Mouse (Mus musculus): ENCODE data around the gene Ankrd24. TPM values are rescaled to one million over a fixed set of nuclear protein-coding genes. Genes with fewer than 3 reads are reported as not detected.
A peak's percentile ranks its signal among the peaks of the same experiment; 100 is the strongest.
"Not testable (repeated sequence)": the region's sequence is repeated elsewhere in the genome, so short reads cannot be mapped to it uniquely, and the experiment has no call there.

Gene Ankrd24
- total RNA-seq, 2 experiments from 2014 or later, result 31.9 to 34.5 TPM

DNA sequence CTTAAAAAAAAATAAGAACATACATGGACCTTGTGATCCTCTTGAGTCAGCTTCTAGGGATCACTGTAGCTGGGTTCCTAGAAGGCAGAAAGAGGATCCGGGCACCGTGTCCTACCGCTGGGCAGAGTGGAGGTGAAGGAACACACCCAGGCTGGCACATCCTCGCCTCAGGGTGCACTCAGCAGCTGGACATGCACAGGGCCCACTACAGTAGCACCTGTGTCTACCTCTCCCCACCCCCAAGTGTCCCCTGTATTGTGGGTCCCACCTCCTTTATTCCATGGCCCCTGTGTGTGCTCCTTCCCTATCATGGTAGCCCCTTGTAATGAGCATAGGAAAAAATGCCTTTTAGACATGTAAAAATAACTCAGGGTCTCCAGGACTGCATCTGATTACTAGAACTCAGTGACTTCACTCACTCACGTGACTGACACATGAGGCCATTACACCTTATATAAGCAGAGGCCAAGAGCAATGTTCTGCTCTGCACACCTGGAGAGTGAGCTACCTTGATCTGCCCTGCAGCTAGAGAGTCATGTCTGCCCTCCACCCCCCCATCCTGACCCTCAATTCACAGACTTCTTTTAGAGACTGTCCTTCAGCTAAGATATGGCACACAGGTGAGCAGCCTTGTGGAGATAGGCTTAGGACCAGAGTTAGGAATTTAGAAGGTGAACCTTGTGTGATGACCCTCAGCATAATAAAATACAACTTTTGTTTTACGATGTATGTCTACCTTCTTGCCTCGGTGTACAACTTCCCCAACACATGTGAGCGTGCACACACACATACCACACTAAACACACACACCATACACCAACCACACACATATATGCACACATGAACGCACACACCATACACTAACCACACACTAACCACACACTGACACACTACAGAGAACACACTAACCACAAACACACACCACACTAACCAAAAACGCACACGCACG lies 24.0 kb upstream of the Ankrd24 start:
- DNase-seq (ENCODE audit: low spot score in 2 of 2), result no peak
- intact Hi-C loops (cut with DNase I), result loop anchor here (5.0 to 10.0 kb wide), 4 partner anchors 42 to 571 kb away; partner anchors contain the start of gene S1pr4

DNA sequence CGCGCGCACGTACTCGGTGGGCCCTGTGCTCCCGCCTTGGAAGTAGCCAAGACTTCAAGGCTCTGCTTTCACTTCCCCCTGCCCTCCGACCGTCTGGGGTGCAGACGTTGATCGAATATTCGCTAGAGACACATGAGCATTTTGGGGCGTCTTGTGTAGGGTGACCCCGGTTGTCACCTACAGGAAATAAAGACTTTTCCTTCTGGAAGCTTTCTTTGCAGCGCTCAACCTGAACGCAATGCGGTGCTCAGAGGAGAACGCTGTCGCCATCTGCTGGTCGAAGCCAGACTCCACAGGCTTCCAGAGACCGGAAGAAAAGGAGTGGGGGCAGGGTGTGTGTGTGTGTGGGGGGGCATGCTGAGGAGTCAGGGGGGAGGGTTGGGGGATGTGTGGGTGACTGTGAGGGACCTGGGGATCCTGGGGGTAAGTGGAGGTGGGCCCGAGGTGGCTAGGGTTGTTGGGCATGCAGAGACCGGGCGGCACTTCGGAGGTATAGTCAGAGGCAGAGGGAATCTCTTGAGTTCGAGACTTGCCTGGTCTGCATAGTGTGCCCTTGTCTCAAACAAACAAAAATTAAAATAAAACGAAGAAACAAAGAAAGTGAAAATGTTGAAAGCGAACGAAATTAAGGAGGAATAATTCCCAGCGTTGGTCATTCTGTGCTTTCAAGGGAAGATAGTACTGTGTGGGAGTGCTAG lies 23.2 kb upstream of the Ankrd24 start:
- intact Hi-C loops (cut with DNase I), result loop anchor here (5.0 to 10.0 kb wide), 4 partner anchors 43 to 570 kb away; partner anchors contain the start of gene S1pr4
- DNase-seq (ENCODE audit: low spot score in 2 of 2), result peak; percentile 92

DNA sequence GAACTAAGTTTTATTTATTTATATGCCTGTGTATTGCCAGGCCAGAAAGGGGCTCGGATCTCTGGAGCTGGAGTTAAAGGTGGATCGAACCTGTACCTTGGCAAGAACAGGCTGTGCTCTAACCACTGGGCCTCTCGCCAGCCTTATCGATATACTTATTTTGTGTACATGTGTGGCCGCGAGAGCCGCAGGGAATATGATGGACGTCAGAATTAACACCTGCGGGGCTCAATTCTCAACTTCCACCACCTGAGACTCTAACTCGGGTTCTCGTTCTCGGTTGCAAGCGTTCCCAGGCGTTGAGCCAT lies 22.7 kb upstream of the Ankrd24 start:
- no peak for DNase-seq (ENCODE audit: low spot score in 2 of 2)

DNA sequence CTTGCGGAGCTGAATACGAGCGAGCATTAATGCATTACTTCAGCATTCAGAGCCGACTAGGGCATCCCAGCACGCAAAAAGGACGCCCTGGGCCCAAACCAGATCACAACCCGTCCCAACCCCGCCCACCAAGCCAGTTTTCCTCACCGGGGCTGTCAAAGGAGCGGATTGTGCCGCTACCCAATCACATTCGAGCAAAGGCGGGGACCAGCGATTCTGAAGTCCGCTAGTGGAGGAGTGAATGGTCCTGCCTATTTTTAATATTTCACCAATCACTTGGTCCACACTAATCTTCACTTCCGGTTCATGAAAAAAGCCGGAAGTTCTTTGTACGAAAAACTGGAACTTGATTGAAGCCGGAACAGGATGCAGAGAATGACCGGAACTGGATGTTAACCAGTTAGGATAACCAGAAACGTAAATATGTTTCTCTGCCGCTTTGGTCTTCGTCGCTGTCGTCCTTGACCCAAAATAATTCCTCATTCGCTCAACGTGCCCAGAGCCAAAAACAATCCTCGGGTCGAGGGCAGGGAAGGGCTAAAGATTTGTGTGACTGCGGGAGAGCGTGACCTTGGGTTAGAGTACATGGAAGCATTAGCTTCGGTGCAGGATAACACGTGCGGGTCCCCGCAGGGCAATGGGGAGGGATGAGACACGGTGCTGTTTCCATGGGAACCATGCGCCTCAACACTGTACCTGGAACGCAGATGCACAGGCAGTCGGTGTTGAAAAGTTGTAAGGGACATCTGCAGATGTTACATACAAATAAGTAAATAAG lies 22.2 kb upstream of the Ankrd24 start, which contains the start of gene BC025920:
Gene BC025920, plus strand, starts transcription at position 297 of the 778 bp plus-strand sequence.
- peak; percentile 94 to 97 for DNase-seq (ENCODE audit: low spot score in 2 of 2)
- intact Hi-C loops (cut with DNase I), result loop anchor here (10.0 kb wide), 1 partner anchor 569 kb away; no protein-coding TSS in a partner anchor

More for the DNA sequence above, 22.7 kb upstream of the Ankrd24 start:
- intact Hi-C loops (cut with DNase I), result loop anchor here (10.0 kb wide), 1 partner anchor 569 kb away; no protein-coding TSS in a partner anchor

DNA sequence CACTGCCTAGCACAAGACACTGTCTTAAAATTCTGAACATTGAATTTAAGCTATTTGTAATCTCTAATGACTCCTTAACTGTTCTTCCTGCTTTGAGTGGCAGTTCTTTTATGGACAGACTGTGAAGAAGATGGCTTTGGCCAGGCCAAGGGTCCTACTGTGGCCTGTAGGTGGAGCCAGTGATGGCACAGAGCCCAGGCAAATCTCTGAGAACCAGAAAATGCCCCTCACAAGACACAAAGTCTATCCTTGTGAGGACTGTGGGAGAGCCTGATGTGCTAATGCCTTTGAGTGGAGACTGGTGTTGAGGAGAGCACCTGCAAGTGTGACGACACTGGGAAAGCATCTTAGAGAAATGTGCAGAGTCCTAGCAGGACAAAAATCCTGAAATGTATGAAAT lies 20.0 kb upstream of the Ankrd24 start:
- intact Hi-C loops (cut with DNase I), result loop anchor here (10.0 kb wide), 1 partner anchor 566 kb away; no protein-coding TSS in a partner anchor

DNA sequence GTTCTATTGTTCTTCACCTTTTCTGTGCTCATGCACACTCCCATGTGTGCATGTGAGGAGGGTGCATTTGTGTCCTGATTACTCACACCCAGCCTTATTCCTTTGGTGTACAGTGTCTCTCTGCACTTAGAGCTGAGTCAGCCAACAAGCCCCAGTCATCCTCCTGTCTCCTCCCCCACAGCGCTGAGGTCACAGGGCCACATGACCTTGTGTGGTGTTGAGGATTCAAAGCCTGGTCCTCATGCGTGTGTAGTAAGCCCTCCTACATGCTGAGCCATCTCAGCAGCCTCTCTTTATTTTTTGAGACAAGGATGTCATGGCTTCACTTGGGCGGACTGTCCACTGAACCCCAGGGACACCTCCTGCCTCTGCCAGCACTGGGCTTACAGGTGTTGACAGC lies 15.6 kb upstream of the Ankrd24 start:
- no peak for DNase-seq (ENCODE audit: low spot score in 2 of 2)
- intact Hi-C loops (cut with DNase I), result no loop called here

More for the DNA sequence above, 20.0 kb upstream of the Ankrd24 start:
- no peak for DNase-seq (ENCODE audit: low spot score in 2 of 2)

DNA sequence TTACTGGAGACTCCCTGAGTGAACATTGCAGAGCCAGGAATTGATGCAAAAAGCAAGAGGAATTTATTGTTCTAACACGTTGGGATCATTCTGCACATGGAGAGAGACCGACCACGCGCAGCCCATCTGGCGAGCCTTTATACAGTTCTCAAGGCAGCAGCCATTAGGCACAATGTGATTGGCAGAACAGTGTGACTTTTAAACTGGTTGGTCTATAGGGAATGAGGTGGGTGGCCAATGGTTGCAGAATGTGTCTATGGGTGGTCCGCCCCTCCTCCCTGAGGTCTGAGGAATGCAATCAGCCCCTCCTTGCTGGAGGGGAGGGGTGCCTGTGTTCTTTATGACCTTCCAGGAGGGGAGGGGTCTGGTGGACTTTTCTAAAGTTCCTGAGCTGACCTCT lies 12.9 kb upstream of the Ankrd24 start:
- DNase-seq (ENCODE audit: low spot score in 2 of 2), result no peak
- intact Hi-C loops (cut with DNase I), result no loop called here

- intact Hi-C loops (cut with DNase I), result no loop called here
- no peak for DNase-seq (ENCODE audit: low spot score in 2 of 2)
Observed at GRCm38 (mm10) chr10:81619976-81620375, 8.4 kb upstream of the Ankrd24 start.

- DNase-seq (ENCODE audit: low spot score in 2 of 2), result no peak
- intact Hi-C loops (cut with DNase I), result no loop called here
Observed at GRCm38 (mm10) chr10:81620786-81621185, 7.6 kb upstream of the Ankrd24 start.

- intact Hi-C loops (cut with DNase I), result no loop called here
- no peak for DNase-seq (ENCODE audit: low spot score in 2 of 2)
Observed at GRCm38 (mm10) chr10:81623441-81623840, 4.9 kb upstream of the Ankrd24 start.

DNA sequence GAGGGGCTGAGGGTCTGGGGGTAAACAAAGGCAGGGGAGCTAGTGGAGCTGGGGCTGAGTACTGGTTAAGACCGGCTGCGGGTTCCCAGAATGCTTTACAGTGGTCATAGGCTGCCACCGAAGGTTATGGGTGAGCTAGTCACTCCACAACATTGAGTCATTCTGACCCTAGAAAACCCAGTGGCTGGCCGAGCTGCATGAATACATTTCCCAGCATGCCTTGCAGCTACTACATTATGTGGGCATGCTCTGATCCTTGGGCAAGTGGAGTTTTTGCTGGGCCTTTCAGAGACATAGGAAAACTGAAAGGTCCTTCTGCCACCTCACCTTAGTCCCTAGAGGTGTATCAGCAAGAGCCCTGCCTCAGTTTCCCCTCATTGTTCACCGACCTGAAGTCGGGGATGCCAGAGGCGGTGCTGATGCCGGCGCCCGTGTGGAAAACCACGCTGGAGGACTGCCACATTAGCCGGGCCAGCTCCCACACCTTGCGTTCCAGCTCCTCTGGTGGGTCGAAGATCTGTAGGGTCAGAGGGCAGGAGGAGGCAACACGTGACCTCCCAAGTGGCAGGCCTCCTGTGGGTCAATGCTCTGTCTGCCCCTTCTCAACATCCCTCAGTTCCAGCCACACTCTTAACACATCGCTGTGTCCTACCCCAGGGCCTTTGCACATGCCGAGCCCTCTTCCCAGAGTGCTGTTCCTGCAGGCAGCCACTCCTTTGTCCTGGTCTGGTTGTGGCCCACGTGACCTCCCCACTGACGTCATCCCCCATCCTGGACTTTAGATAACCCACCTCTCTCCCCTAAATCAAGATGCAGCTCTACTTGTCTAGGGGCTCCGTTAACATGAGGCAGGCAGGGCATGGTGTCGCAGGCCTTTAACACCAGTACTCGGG lies 2.0 kb upstream of the Ankrd24 start:
- intact Hi-C loops (cut with DNase I), result no loop called here
- no peak for DNase-seq (ENCODE audit: low spot score in 2 of 2)

DNA sequence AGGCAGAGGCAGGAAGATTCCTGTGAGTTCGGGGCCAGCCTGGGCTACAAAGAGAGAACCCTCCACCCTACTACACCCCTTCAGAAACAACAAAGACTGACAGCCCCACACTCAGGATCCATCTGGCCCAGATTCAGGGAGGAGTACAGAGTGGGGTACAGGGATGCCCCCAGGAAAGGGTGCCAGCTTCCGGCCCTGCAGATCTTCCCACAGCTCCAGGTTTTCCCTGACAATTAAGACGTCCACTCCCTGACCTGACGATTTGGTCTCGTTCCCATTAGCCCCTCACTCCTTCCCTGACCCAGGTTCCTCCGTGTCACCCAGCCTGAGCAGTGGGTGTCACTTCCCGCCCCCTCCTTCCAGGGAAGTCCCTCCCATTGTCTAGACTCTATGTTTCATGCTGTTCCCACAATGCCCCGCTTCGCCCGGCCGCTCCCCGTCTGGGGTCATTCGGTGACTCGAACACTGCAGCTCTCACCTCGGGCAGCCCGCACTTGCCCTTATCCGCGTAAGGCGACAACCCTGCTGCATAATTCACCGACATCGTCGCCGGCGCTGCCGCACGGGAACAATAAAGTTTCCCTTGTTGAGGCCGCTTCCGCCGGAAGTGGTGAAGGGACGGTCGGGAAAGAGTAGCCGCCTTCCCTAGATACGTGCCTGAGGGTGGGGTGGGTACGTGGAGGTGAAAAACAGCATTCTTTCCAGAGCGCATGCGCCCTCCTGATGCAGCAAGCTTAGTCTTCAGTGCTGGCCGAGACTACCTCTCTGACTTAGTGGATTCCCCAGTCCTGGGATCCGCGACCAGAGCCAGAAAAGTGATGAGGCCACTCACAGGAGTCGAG lies 1.1 kb upstream of the Ankrd24 start, which contains the start of gene Sirt6:
Gene Sirt6, minus strand, starts transcription at position 804 of the 842 bp plus-strand sequence.
- intact Hi-C loops (cut with DNase I), result no loop called here
- DNase-seq (ENCODE audit: low spot score in 2 of 2), result peak; percentile 93

DNA sequence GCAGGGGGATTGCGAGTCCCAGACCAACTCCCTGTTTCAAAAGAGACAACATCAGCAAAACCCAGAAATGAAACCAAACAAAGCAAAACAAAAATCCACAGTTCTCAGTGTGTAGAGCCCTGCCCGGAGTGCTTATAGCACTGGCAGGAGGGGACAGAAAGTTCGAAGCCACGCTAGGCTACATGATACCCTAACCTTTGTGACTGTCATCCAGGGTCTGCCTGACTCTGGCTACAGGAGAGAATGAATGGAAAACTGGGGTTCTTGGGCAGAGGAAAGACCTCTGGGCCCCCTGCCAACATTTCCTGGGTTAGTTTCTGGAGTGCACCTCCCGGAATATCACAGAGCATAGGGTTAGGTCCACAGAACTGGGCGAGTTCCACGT lies 512 bp upstream of the Ankrd24 start:
- intact Hi-C loops (cut with DNase I), result no loop called here
- no peak for DNase-seq (ENCODE audit: low spot score in 2 of 2)

- intact Hi-C loops (cut with DNase I), result loop anchor here (5.0 kb wide), 1 partner anchor 539 kb away; no protein-coding TSS in a partner anchor
- DNase-seq (ENCODE audit: low spot score in 2 of 2), result peak; percentile 83 to 85
Observed at GRCm38 (mm10) chr10:81633253-81634099, 5.1 kb downstream of the Ankrd24 start.

GRCm38 (mm10) chr10:81636338-81636737 lies 8.0 kb downstream of the Ankrd24 start:
- intact Hi-C loops (cut with DNase I), result no loop called here
- DNase-seq (ENCODE audit: low spot score in 2 of 2), result no peak

DNA sequence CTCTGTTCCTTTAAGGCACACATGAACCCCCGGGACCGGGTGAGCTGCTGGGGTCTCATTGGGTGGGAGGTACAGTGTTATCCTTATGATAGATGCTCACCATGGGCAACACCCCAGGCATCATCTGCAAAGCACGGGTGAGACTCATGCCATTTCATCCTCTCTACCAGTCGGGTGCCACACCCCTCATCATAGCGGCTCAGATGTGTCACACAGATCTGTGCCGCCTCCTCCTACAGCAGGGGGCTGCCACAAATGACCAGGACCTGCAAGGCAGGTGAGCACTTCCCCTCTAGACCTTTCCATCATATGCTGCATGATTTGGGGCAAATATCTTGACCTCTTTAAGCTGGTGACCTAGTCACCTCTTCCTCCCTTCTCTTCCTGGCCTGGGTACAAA lies 9.8 kb downstream of the Ankrd24 start:
- DNase-seq (ENCODE audit: low spot score in 2 of 2), result no peak
- intact Hi-C loops (cut with DNase I), result no loop called here

- intact Hi-C loops (cut with DNase I); DNase-seq (ENCODE audit: low spot score in 2 of 2): not testable (repeated sequence)
Observed at GRCm38 (mm10) chr10:81640825-81641224, 12.5 kb downstream of the Ankrd24 start.
